Mouse (Mus musculus) heart, postnatal 0 days (tissue): ENCODE results near the gene Tram2.

Source experiments
- CTCF ChIP-seq: IDR thresholded peaks from 2 replicates; pipeline ENCODE4 v1.5.1; 2016; ENCODE audit warnings: antibody characterized with exemption, control low read depth, low read depth
- EP300 ChIP-seq: IDR thresholded peaks from 2 replicates; pipeline ENCODE4 v1.6.1; 2016; ENCODE audit warnings: antibody characterized with exemption, low read depth

GRCm38 (mm10) chr1:21053009-21053408 is 26.0 kb downstream of the Tram2 start:
- no peak for TF ChIP-seq CTCF
- no peak for TF ChIP-seq EP300
